Mouse (Mus musculus) T-helper 1 cell (primary cell): Measurements from ENCODE around the gene Olfr1471.
"Not testable (repeated sequence)": the region's sequence is repeated elsewhere in the genome, so short reads cannot be mapped to it uniquely, and the experiment has no call there.

Experiments
- in situ Hi-C: fragments of 300-600 bp; cut with MboI, MseI; formaldehyde crosslinking; loops from one replicate; pipeline ENCODE4 v1.15.1; 2025; ENCODE audit warnings: high pct_unique_total_duplicates

The Olfr1471 gene

DNA sequence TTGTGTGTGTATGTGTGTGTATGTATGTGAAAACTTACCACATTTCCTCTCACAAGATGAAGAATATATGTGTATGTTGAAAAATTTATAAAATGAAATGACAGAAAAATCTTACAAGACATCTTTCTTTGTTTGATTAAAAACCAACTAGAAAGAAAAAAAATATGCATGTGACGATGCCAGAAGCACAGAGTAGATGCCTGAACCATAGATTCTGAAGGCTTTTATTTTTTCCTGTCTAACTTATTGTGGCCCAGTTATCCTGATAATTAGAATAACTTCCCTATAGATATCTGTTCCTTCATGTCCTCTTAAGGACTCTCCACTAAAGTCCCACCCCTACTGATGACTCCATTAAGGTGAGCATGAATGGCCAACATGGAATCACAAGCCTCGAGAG, at the start of gene Olfr1471:
TSS of gene Olfr1471 (plus strand) at position 301 of the 400 bp plus-strand sequence.
- in situ Hi-C loops: not testable (repeated sequence)

DNA sequence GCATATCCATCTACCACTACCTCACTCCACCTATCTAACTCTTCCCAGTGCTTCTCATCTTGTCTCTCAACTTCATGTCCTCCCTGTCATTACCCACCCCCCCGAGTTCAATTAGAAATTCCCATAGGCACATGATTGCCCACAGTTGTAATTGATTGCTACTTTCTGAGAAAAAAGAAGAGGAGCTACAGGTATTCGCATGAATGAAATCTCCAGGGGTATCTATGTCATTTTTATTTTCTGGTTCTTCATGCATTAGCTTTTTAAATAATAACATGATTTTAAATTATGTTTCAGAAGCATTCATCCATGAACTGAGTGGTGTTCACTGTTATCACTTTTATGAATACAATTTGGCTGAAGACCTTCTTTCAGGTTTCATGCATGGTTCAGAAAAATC, 35.7 kb upstream of the Olfr1471 start, which contains the start of gene Olfr1469:
TSS of gene Olfr1469 (plus strand) at position 301 of the 400 bp plus-strand sequence.
- in situ Hi-C loops: no loop called here

DNA sequence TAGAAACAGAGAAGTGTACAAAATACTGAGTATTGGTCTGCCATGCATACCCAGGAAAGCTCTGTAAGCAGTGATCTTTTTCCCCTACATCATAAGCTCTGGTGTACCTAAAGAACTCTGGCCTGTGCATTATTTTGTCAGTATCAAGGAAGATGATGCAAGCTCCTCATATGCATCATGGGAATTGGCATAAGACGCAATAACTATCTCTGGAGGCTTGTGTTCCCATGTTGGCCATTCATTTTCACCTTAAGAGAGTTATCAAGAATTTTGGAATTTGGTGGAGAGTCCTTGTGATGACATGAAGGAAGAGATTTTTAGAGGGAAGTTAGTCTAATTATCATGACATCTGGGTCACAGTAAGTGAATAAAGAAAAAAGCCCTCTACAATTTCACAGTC, 12.8 kb downstream of the Olfr1471 start, which contains the start of gene Olfr1472:
TSS of gene Olfr1472 (minus strand) at position 101 of the 400 bp plus-strand sequence.
- in situ Hi-C loops: no loop called here

DNA sequence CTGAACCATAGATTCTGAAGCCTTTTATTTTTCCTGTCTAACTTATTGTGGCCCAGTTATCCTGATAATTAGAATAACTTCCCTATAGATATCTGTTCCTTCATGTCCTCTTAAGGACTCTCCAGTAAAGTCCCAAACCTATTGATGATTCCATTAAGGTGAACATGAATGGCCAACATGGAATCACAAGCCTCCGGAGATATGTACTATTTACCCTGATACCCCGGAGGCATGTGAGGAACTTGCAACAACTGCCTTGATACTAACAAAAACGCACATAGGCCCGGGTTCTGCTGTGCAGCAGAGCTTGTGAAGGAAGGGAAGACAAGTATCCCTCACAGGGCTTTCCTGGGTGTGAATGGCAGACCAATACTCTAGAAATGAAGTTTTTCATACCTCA, 26.1 kb downstream of the Olfr1471 start, which contains the start of gene Olfr1474:
TSS of gene Olfr1474 (plus strand) at position 301 of the 400 bp plus-strand sequence.
- in situ Hi-C loops: not testable (repeated sequence)

DNA sequence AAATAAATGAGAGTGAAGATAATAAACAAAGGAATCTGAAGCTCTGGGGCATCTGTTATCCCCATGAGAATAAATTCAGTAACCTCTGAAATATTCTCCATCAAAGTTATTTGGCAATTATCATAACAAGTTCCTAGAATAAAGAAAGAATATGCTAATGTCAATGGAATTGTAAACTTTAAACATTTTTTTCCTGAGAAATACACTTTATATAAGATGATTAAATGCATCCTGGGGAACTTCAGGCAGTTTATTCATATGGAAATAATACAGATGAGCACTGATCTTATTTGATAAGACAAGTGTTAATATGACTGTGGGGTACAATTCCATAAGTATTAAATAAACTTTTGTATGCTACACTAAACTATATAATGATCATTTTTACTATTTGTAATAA, 36.9 kb downstream of the Olfr1471 start, which contains the start of gene Olfr1475:
TSS of gene Olfr1475 (minus strand) at position 101 of the 400 bp plus-strand sequence.
- in situ Hi-C loops: no loop called here

DNA sequence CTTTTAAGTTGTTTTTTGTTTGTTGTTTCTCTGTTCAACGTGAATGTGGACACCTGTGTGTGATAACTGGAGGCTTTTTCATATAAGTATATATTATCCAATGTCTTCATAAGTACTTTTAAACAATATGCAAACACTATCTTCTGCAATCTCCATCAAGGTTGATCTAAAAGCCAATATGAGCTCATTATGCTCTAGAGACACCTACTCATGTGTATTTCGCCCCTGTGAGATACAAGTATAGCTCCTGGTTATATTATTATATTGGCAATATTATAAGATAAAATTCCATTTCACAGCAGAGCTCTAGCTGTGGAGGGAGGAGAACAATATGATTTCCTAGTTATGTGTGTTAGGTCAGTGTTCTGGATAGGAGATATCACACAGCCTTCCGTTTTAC, 57.0 kb downstream of the Olfr1471 start, which contains the start of gene Olfr1477:
TSS of gene Olfr1477 (plus strand) at position 301 of the 400 bp plus-strand sequence.
- in situ Hi-C loops: no loop called here
